Mouse (Mus musculus) G1E (cell line): ENCODE measurements around the gene Phf3.

Experiments used
- CTCF ChIP-seq: IDR thresholded peaks from 2 replicates; pipeline ENCODE4 v1.5.1; 2012; ENCODE audit warnings: low read depth, low read length, inconsistent platforms, mixed read lengths
- GATA1 ChIP-seq: IDR thresholded peaks from 2 replicates; pipeline ENCODE4 v1.6.1; 2012; ENCODE audit warnings: borderline replicate concordance, low read length, inconsistent platforms, mixed read lengths
- POLR2AphosphoS5 ChIP-seq: IDR thresholded peaks from 2 replicates; pipeline ENCODE4 v1.6.1; 2012; ENCODE audit warnings: low read depth, low read length, inconsistent platforms; ENCODE audit not compliant: insufficient replicate concordance
- TAL1 ChIP-seq: conservative IDR thresholded peaks from 2 replicates; pipeline ENCODE4 v1.6.1; 2012; ENCODE audit warnings: low read depth, low read length, inconsistent platforms, mixed read lengths

DNA sequence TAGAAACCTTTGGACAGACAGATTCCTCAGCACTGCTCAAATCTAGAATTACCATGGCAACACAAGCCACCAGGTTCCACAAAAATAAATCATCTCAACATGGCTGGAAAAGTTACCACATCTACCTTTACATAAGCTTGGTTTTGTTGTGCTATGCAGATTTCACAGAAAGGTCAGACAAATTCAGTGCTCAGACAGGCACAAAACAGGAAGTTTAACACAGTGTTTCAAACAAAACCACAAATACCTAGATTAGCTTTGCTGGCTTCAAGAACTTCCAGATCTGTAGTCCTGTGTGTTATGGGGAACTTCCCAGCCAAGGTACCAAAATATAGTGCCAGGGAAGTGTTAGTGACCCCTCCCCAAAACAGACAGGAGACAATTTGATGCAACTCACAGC is 47.5 kb upstream of the Phf3 start:
- TF ChIP-seq CTCF = no peak
- TF ChIP-seq GATA1 = no peak
- no peak for TF ChIP-seq POLR2AphosphoS5
- TF ChIP-seq TAL1 = no peak
